Mouse (Mus musculus) left cerebral cortex, adult 2 months (tissue): ENCODE data around the gene Snapc3. TPM values are rescaled to one million over a fixed set of nuclear protein-coding genes. Genes with fewer than 3 reads are reported as not detected.
"Not testable (repeated sequence)": the region's sequence is repeated elsewhere in the genome, so short reads cannot be mapped to it uniquely, and the experiment has no call there.

ENCODE experiments used
- DNase-seq, 2 experiments: peaks; one replicate each; pipeline ENCODE4 v3.0.0; 2021 to 2022; ENCODE audit warnings: low spot score in 2 of 2, mixed read lengths in 1 of 2; ENCODE audit errors: extremely low spot score in 1 of 2
- H3K27ac ChIP-seq: fragments of 200-600 bp; 2 replicates; pipeline ENCODE4 v1.8.1; 2022
- H3K4me3 ChIP-seq: fragments of 200-600 bp; 2 replicates; pipeline ENCODE4 v1.8.1; 2022
- CTCF ChIP-seq: fragments of 200-600 bp; IDR thresholded peaks from 2 replicates; pipeline ENCODE4 v1.8.1; 2022; ENCODE audit warnings: antibody characterized with exemption, mild to moderate bottlenecking, moderate library complexity
- intact Hi-C: fragments of 180-260 bp; cut with DNase I; formaldehyde crosslinking; loops from one replicate; pipeline ENCODE4 v1.15.1; 2025
- total RNA-seq, 2 experiments: library from RNA; stranded (reverse); gene quantifications; 2 replicates each; pipeline ENCODE4 v1.2.3; 2021

Snapc3 gene
- total RNA-seq, 2 experiments from 2014 or later = 40.9 to 44.5 TPM

GRCm38 (mm10) chr4:83512217-83512616 lies 94.7 kb downstream of the Snapc3 start:
- Histone ChIP-seq H3K27ac (no peak overlapping the region), H3K4me3 (no peak overlapping the region)
- intact Hi-C loops = no loop called here
- no peak for TF ChIP-seq CTCF
- DNase-seq = no peak

- Histone ChIP-seq H3K27ac (no peak overlapping the region), H3K4me3 (no peak overlapping the region)
- intact Hi-C loops = no loop called here
- TF ChIP-seq CTCF = no peak
- no peak for DNase-seq
Measured at GRCm38 (mm10) chr4:83512644-83513043, 95.1 kb downstream of the Snapc3 start.

DNA sequence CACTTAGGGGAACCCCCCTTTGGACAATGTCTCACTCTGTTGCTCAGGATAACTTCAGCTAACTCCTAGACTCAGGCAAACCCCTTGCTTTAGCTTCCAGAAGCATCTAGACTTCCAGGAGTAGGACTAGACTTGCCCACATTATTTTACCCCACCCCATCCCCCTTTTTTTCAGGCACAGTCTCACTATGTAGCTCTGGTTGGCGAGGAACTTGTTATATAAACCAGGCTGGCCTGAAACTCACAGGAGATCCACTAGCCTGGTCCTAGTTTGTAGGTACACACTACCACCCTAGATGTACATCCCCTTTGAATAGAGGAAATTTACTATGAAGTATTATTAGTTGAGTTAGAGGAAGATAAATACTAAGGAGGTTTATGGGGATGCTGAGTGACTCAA lies 96.7 kb downstream of the Snapc3 start:
- no peak for DNase-seq
- no peak for TF ChIP-seq CTCF
- H3K27ac ChIP-seq = no peak overlapping the region
- H3K4me3 ChIP-seq = no peak overlapping the region
- intact Hi-C loops = no loop called here

DNA sequence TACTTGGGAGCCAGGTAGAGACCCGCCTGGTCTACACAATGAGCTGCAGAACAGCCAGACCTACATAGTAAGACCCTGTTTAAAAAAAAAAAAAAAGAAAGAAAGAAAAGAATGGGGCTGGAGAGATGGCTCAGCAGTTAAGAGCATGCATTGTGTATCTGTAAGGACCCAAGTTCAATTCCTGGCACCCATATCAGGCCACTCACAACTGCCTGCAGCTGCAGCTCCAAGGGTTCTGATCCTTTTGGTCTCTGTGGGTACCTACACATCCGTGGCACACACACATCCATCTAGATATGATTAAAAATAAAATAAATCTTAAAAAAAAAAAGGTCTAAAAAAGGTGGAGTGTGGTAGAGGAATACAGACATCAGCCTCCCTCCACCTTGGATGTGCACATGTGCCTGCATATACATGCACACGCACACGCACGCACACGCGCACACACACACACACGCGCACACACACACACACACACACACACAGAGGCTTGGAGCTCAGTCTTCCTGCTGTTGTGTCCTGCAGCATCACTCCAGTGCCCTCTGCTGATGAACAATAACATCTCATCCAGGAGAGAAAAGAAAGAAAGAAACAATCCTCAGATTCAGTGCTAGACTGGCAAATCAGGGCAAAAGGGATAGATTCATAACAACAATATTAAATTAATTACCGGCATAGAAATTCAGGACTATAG lies 97.6 kb downstream of the Snapc3 start:
- peak; percentile 36 for TF ChIP-seq CTCF
- no peak for DNase-seq
- intact Hi-C loops = loop anchor here (1.0 kb wide), 1 partner anchor 30 kb away; no protein-coding TSS in a partner anchor
- Histone ChIP-seq H3K27ac (no peak overlapping the region), H3K4me3 (no peak overlapping the region)

GRCm38 (mm10) chr4:83516144-83516543 lies 98.6 kb downstream of the Snapc3 start:
- H3K27ac ChIP-seq, DNase-seq, H3K4me3 ChIP-seq, intact Hi-C loops: not testable (repeated sequence)

Other genes with a start within 250 kb of the Snapc3 start
- 10 to 100 TPM; 65.1 to 66.7 TPM for gene Ttc39b, start 93.5 kb upstream of the Snapc3 start, total RNA-seq
- 100 to 1,000 TPM; 197 to 199 TPM for gene Psip1, start 68.7 kb downstream of the Snapc3 start, total RNA-seq
- gene Ccdc171, start 107.8 kb downstream of the Snapc3 start, total RNA-seq = 1 to 10 TPM; 3.6 to 4.8 TPM